Mouse (Mus musculus): ENCODE results near the gene Hist1h2bk.

The Hist1h2bk gene

GRCm38 (mm10) chr13:22035267-22036148, at the start of gene Hist1h2bk, which contains the start of gene Hist1h2ah:
Gene Hist1h2bk (plus strand): TSS chr13:22035870.
Gene Hist1h2ah (minus strand): TSS chr13:22035568.
- DNase-seq = peak; percentile 66

- DNase-seq = no peak
Measured at GRCm38 (mm10) chr13:21992550-21992949, 43.1 kb upstream of the Hist1h2bk start.

- no peak for DNase-seq
Measured at GRCm38 (mm10) chr13:21993957-21994738, 41.5 kb upstream of the Hist1h2bk start.

- DNase-seq = no peak
Measured at GRCm38 (mm10) chr13:21994896-21995295, 40.8 kb upstream of the Hist1h2bk start.

GRCm38 (mm10) chr13:21995331-21995914, 40.2 kb upstream of the Hist1h2bk start:
- DNase-seq = no peak

GRCm38 (mm10) chr13:21996101-21996839, 39.4 kb upstream of the Hist1h2bk start:
- no peak for DNase-seq

GRCm38 (mm10) chr13:21996840-21997185, 38.9 kb upstream of the Hist1h2bk start:
- DNase-seq = no peak

- no peak for DNase-seq
Measured at GRCm38 (mm10) chr13:21997201-21997820, 38.4 kb upstream of the Hist1h2bk start.

- no peak for DNase-seq
Measured at GRCm38 (mm10) chr13:21997821-21998220, 37.8 kb upstream of the Hist1h2bk start.

GRCm38 (mm10) chr13:21998412-21998811, 37.3 kb upstream of the Hist1h2bk start:
- DNase-seq = no peak

- DNase-seq = no peak
Measured at GRCm38 (mm10) chr13:21999147-21999546, 36.5 kb upstream of the Hist1h2bk start.

GRCm38 (mm10) chr13:22001346-22001745, 34.3 kb upstream of the Hist1h2bk start:
- no peak for DNase-seq

- DNase-seq = no peak
Measured at GRCm38 (mm10) chr13:22001823-22002222, 33.8 kb upstream of the Hist1h2bk start.

- peak; percentile 32 for DNase-seq
Measured at GRCm38 (mm10) chr13:22005605-22006333, 29.9 kb upstream of the Hist1h2bk start.

GRCm38 (mm10) chr13:22006334-22007120, 29.1 kb upstream of the Hist1h2bk start:
- DNase-seq = no peak

GRCm38 (mm10) chr13:22007121-22007510, 28.6 kb upstream of the Hist1h2bk start:
- DNase-seq = no peak

GRCm38 (mm10) chr13:22007872-22008271, 27.8 kb upstream of the Hist1h2bk start:
- no peak for DNase-seq

GRCm38 (mm10) chr13:22008707-22009106, 27.0 kb upstream of the Hist1h2bk start:
- DNase-seq = no peak

GRCm38 (mm10) chr13:22009642-22010041, 26.0 kb upstream of the Hist1h2bk start, which contains the start of gene Prss16:
Gene Prss16 (minus strand): TSS chr13:22009742.
- no peak for DNase-seq

GRCm38 (mm10) chr13:22013716-22014115, 22.0 kb upstream of the Hist1h2bk start:
- no peak for DNase-seq

- DNase-seq = no peak
Measured at GRCm38 (mm10) chr13:22014411-22014845, 21.2 kb upstream of the Hist1h2bk start.

Measured in right cerebral cortex, postnatal 14 days (tissue).